8 mouse cellular contexts compared by ENCODE assay signal in genomic region chr1:82831547-82832240, GRCm38 (mm10). TPM values are rescaled to one million over a fixed set of nuclear protein-coding genes. Genes with fewer than 3 reads are reported as not detected.
DNase-seq lines count a peak whose midpoint lies in the region; ATAC-seq and TF ChIP-seq lines count a peak whose summit lies in the region.

No protein-coding gene starts in this region.

- TF ChIP-seq EP300 in heart, postnatal 0 days (IDR thresholded peaks at IDR 0.05; ENCODE audit: low read depth) = no peak

- 0 out of 2 replicates have a peak overlapping the region, but pooled peaks have one; percentile 6 for H3K4me2 ChIP-seq in liver, embryonic 11.5 days
- H3K4me2 ChIP-seq in heart, postnatal 0 days (ENCODE audit: low read depth, low read length) = peak overlapping the region; percentile 28

- 55% methylated on average over 9 of the region's 9 CpGs for WGBS in liver, embryonic 11.5 days
- 24% methylated on average over 9 of the region's 9 CpGs for WGBS in heart, postnatal 0 days

- ATAC-seq in liver, embryonic 11.5 days (replicated peaks; ENCODE audit: low FRiP score) = no peak
- ATAC-seq in heart, postnatal 0 days (ENCODE audit: insufficient read depth, low read depth) = peak; percentile 94

- H3K36me3 ChIP-seq in liver, embryonic 11.5 days (ENCODE audit: control insufficient read depth, insufficient read depth, low read length) = no peaks in the 10 kb centered on the region
- H3K36me3 ChIP-seq in heart, postnatal 0 days (replicated peaks; ENCODE audit: control insufficient read depth, insufficient read depth, low read length) = no peaks in the 10 kb centered on the region

- intact Hi-C loops in left cerebral cortex, postnatal 25 days (cut with DNase I) = no loop called here

- H3K4me1 ChIP-seq in liver, embryonic 11.5 days (replicated peaks; ENCODE audit: control insufficient read depth, insufficient read depth, low read length) = peaks cover 40% of the 10 kb centered on the region
- peaks cover 16% of the 10 kb centered on the region for H3K4me1 ChIP-seq in heart, postnatal 0 days (ENCODE audit: control insufficient read depth, insufficient read depth)

- peak; percentile 27 for DNase-seq in liver, embryonic 11.5 days (ENCODE audit: low spot score)
- DNase-seq in liver (no peak), NIH3T3 (ENCODE audit: low read depth) (peak; percentile 85)
- DNase-seq in heart, postnatal 0 days (ENCODE audit: low spot score) = peak; percentile 83
- DNase-seq in lung, postnatal 36 days = peak; percentile 51
- no peak for DNase-seq in left cerebral cortex, postnatal 25 days (ENCODE audit: low spot score in 2 of 2)
- DNase-seq in spleen, postnatal 36 days (ENCODE audit: low spot score in 2 of 2) = no peak
- DNase-seq in thymus, postnatal 25 days = no peak

- no peak for TF ChIP-seq CTCF in heart, postnatal 0 days (IDR thresholded peaks at IDR 0.05; ENCODE audit: low read depth)

- no peaks in the 10 kb centered on the region for H3K9me3 ChIP-seq in liver, embryonic 11.5 days (ENCODE audit: control insufficient read depth, low read length)
- H3K9me3 ChIP-seq in heart, postnatal 0 days (replicated peaks; ENCODE audit: control insufficient read depth, low read length) = no peaks in the 10 kb centered on the region

- H3K4me3 ChIP-seq in liver, embryonic 11.5 days (ENCODE audit: low read depth, low read length) = no peak overlapping the region
- H3K4me3 ChIP-seq in heart, postnatal 0 days (ENCODE audit: low read depth, low read length) = no peak overlapping the region

- no peak overlapping the region for H3K27ac ChIP-seq in liver, embryonic 11.5 days (ENCODE audit: low read depth, low read length)
- peak overlapping the region; percentile 58 for H3K27ac ChIP-seq in heart, postnatal 0 days (ENCODE audit: low read depth)

- no peaks in the 10 kb centered on the region for H3K27me3 ChIP-seq in liver, embryonic 11.5 days (replicated peaks; ENCODE audit: control insufficient read depth, insufficient read depth, low read length)
- H3K27me3 ChIP-seq in heart, postnatal 0 days (ENCODE audit: control insufficient read depth, insufficient read depth, low read length) = no peaks in the 10 kb centered on the region

- peak overlapping the region; percentile 46; the same call in 1 of the 2 replicates for H3K9ac ChIP-seq in liver, embryonic 11.5 days (ENCODE audit: low read depth, low read length)
- H3K9ac ChIP-seq in heart, postnatal 0 days (replicated peaks; ENCODE audit: low read depth, low read length) = no peak overlapping the region

RNA-seq across cellular contexts. Expression of gene Agfg1, which starts 7.6 kb away (rescaled TPM):
- polyA plus RNA-seq in liver, embryonic 11.5 days (2014; fragmentation: Nextera tagmentation; extraction: Ambion mirVana) = 47.6 and 58.7 TPM in 2 replicates
- total RNA-seq in heart, postnatal 0 days (2014; rRNA removed; ENCODE audit: low replicate concordance) = 71.0 and 78.8 TPM in 2 replicates
- 18.5 and 18.6 TPM in 2 replicates for polyA plus RNA-seq in heart, postnatal 0 days (2015; fragmentation: Nextera tagmentation; extraction: Ambion mirVana)
- total RNA-seq in left cerebral cortex, postnatal 25 days (2021) = 10 to 100 TPM; 81.8 to 88.6 TPM

Comparison
In these comparisons a context has a peak if more than half of its experiments do, and no peak if none do; other contexts are left out.
1. DNase-seq: peak in liver, embryonic 11.5 days (single experiment), NIH3T3 (single experiment), heart, postnatal 0 days (single experiment) and lung, postnatal 36 days (single experiment); none in liver (single experiment), left cerebral cortex, postnatal 25 days (0 of 2), spleen, postnatal 36 days (0 of 2) and thymus, postnatal 25 days (single experiment).